Mouse (Mus musculus) lung, adult 2 months (tissue): Measurements from ENCODE around the gene Lat2.

ENCODE experiments used
- CTCF ChIP-seq: fragments of 200-500 bp; IDR thresholded peaks from 2 replicates; pipeline ENCODE4 v1.5.1; 2011; ENCODE audit warnings: mild to moderate bottlenecking, low read length, control low read depth; ENCODE audit not compliant: insufficient read depth
- POLR2A ChIP-seq: fragments of 200-500 bp; IDR thresholded peaks from 2 replicates; pipeline ENCODE4 v1.6.1; 2011; ENCODE audit warnings: low read depth, mild to moderate bottlenecking, control low read depth, low read length, borderline replicate concordance; ENCODE audit errors: extremely low read depth

DNA sequence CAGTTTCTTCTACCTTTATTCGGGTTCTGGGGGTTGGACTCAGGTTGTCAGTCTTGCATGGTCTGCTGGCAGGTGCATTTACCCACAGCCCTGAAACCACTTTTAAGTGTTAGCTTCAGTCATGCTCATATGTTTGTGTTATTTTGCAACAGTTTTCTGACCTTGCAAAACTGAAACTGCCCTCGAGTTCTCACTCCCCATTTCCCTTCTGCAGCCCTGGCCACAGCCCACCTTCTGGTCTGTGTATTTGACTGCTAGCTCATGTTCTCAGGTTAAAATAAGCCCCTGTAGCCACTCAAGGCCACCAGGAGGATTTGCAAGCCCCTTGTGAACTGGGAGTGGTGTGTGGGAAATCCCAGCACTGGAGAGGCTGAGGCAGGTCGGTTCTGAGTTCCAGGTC is 24.9 kb downstream of the Lat2 start:
- no peak for TF ChIP-seq POLR2A
- TF ChIP-seq CTCF = no peak
